Mouse (Mus musculus) kidney, postnatal 14 days (tissue): ENCODE data around the gene Tmsb4x.

Experiments
- DNase-seq: peaks from one replicate; pipeline ENCODE4 v3.0.0; 2022; ENCODE audit warnings: mixed read lengths

Gene Tmsb4x

GRCm38 (mm10) chrX:167179961-167180642 lies 29.0 kb downstream of the Tmsb4x start:
- peak; percentile 2 for DNase-seq

GRCm38 (mm10) chrX:167179549-167179948 lies 29.6 kb downstream of the Tmsb4x start:
- no peak for DNase-seq

- no peak for DNase-seq
Measured at GRCm38 (mm10) chrX:167175319-167175718, 33.8 kb downstream of the Tmsb4x start.

GRCm38 (mm10) chrX:167174311-167174710 lies 34.8 kb downstream of the Tmsb4x start:
- no peak for DNase-seq

GRCm38 (mm10) chrX:167172256-167172655 lies 36.9 kb downstream of the Tmsb4x start:
- no peak for DNase-seq

- no peak for DNase-seq
Measured at GRCm38 (mm10) chrX:167171281-167171680, 37.8 kb downstream of the Tmsb4x start.

GRCm38 (mm10) chrX:167167282-167167681 lies 41.8 kb downstream of the Tmsb4x start:
- peak; percentile 17 for DNase-seq

- no peak for DNase-seq
Measured at GRCm38 (mm10) chrX:167166051-167166450, 43.1 kb downstream of the Tmsb4x start.

- peak; percentile 10 for DNase-seq
Measured at GRCm38 (mm10) chrX:167157691-167158090, 51.4 kb downstream of the Tmsb4x start.
